Mouse (Mus musculus) left cerebral cortex, postnatal 36 days (tissue): ENCODE data around the gene Atp13a3. TPM values are rescaled to one million over a fixed set of nuclear protein-coding genes. Genes with fewer than 3 reads are reported as not detected.
"Not testable (repeated sequence)": the region's sequence is repeated elsewhere in the genome, so short reads cannot be mapped to it uniquely, and the experiment has no call there.

Experiments
- DNase-seq, 2 experiments: peaks; one replicate each; pipeline ENCODE4 v3.0.0; 2021 to 2022; ENCODE audit warnings: low spot score in 2 of 2, mixed read lengths in 1 of 2
- intact Hi-C: fragments of 180-260 bp; cut with DNase I; formaldehyde crosslinking; loops from one replicate; pipeline ENCODE4 v1.15.1; 2025
- total RNA-seq, 2 experiments: library from RNA; stranded (reverse); gene quantifications; 2 replicates each; pipeline ENCODE4 v1.2.3; 2021

Atp13a3 gene
- total RNA-seq, 2 experiments from 2014 or later: 61.8 to 71.6 TPM

DNA sequence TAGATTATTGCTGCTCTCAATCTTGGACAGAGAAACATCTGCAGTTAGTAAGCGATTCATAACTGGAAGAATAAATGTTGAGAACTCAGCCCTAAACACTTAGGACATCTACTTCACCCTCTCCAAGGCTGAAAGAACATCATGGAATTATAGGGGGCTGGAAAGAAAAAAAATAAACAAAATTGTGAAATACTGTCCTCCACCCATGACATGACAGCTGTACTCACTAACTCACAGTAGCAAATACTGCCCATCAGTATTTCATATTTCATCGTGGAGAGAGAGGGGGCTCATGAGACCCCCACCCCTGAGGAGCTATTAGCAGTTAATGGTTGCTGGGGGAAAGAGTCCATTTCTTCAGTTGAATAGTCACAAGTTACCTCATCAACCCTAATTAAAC, 38.4 kb downstream of the Atp13a3 start:
- DNase-seq: no peak
- intact Hi-C loops: no loop called here

DNA sequence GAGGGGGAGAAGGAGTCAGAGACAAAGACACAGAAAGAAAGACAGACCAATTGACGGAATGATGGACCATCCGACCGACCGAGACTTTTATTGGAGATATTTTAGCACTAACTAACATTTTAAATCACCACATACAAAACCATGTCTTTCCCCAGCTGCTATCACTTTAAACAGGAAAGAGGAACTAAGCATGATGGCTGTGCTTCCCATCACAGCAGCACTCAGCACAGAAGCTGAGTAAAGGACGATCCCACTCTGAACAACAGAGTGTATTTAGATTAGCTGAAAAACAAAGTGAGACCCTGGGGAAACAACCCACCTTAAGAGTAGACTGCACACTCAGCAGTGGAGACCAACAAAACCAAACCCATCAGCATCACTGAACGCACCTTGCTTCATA, 41.2 kb downstream of the Atp13a3 start:
- no peak for DNase-seq
- intact Hi-C loops: no loop called here

DNA sequence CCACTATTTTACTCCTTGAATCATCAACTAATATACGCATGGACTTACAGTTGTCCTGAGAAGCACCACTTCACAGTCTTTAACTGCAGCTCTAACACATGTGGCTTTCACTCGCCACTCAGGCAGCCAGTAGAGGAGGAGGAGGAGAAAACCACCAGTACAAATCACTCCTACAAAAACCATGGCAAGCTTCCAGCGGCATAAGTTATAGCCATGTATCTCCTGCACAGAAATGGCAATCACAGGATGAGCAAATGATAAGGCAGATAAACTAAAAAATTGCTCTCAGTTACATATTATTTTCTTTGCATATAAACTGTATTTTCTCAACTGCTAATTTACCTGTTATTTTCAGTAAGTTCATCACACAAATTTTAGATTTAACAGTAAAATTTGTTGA, 43.2 kb downstream of the Atp13a3 start:
- intact Hi-C loops: no loop called here
- no peak for DNase-seq

DNA sequence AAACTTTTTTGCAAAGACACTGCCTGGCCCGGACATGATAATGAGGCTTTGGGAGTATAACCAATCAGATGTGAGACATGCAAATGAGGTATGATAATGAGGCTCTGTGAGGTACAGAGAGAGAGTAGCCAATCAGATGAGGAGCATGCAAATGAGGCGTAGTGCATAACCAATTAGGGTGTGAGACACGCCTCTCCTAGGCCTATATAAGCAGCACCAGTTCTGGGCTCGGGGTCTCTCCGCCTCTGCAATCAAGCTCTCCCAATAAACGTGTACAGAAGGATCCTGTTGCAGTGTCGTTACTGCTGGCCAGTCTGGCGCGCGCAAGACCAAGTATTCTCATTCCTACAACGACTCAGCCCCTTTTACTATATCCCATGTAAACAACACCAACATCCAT, 52.3 kb downstream of the Atp13a3 start:
- intact Hi-C loops, DNase-seq: not testable (repeated sequence)

DNA sequence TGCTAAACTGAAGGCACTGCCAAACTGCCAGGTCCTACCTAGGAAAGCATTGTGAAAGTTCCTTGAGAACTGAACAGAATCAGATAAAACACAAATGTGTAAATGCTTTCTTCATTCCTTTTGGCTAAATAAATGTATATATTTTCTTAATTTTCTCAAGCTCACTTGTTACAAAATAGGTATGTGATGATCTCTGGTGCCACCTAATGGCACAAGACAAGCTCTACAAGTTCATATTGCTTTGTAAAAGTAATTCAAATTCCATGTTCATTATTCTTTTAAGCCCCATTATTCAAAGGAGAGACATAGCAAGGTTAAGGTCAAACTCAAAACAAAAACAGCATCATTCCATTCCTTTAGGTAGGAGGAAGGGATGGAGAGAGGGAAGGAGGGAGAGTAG, 91.5 kb downstream of the Atp13a3 start:
- DNase-seq: no peak
- intact Hi-C loops: loop anchor here (10.0 kb wide), 1 partner anchor 689 kb away; no protein-coding TSS in a partner anchor

DNA sequence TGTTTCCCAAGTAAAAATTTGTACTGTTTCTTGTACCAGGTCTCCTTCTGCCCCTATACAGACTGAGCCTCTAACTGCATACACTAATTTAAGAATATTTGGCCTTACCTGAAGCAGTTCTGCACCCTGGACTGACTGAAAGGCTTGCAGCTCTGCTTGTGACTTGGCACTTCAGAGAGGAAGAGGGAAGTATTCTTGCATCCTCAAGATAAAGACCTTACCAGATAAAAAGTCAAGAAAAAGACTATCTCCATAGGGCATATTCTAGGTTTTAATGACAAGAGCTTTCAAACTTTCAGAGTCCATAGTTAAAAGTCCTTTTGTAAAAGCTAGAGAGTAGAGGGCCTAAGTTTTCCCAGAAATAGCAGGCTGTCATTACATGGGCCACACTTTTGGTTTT, 95.1 kb downstream of the Atp13a3 start, which contains the start of gene Gp5:
Gp5 (minus strand) TSS at position 133 of the 400 bp plus-strand sequence.
- no peak for DNase-seq
- intact Hi-C loops: loop anchor here (2.0 to 10.0 kb wide), 2 partner anchors 58 to 686 kb away; no protein-coding TSS in a partner anchor

DNA sequence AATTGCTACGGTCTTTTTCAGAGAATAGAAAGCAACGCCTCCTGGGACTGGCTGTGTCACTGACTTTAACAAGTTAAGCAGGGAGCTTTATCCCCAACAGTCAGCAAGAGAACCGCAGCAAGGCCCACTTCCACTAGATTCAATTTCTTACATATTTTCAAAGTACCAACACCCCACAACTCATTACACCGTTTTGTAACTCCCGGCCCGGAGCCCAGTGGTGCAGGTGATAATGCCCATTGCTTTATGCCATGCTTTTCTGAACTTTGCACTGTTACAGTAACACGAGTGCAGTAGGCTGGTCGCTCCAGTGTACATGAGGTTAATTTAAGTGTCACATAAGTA, 95.6 kb downstream of the Atp13a3 start:
- DNase-seq: no peak

DNA sequence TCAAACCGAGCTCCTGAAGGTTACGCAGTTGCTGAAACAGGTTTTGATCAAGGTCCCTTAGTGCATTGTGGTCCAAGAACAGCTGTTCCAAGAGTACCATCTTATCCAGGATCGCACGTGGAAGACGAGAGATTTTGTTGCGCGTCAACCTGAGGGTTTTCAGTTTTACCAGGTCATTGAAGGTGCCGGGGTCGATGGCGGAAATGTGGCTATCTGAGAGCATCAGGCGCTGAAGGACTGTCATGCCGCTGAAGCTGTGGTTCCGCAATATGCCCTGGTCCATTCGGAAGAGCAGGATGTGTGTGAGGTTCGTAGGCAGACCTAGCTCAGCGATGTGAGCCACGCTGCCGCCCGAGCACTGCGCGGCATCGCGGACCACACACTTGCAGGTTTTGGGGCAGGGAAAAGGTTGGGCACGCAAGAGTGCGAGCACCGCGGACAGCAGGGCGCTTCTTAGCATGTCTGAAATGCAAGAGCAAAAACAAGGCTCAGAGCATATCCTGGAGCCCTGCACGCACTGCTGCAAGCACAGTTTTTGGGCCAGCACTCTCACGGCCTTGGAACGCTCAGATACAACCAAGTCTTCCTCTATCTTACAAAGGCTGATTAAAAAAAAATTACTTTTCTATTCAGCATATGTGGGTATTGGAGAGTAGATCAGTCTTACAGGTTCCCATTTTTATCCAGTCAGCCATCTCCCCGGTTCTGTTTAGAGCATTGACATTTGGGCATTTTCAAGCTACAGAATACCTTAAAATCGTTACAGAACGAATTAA, 96.2 kb downstream of the Atp13a3 start:
- peak; percentile 27 to 43 for DNase-seq
- intact Hi-C loops: loop anchor here (2.0 to 10.0 kb wide), 2 partner anchors 57 to 685 kb away; no protein-coding TSS in a partner anchor

More for the DNA sequence above, 95.6 kb downstream of the Atp13a3 start:
- intact Hi-C loops: loop anchor here (2.0 to 10.0 kb wide), 2 partner anchors 57 to 685 kb away; no protein-coding TSS in a partner anchor

DNA sequence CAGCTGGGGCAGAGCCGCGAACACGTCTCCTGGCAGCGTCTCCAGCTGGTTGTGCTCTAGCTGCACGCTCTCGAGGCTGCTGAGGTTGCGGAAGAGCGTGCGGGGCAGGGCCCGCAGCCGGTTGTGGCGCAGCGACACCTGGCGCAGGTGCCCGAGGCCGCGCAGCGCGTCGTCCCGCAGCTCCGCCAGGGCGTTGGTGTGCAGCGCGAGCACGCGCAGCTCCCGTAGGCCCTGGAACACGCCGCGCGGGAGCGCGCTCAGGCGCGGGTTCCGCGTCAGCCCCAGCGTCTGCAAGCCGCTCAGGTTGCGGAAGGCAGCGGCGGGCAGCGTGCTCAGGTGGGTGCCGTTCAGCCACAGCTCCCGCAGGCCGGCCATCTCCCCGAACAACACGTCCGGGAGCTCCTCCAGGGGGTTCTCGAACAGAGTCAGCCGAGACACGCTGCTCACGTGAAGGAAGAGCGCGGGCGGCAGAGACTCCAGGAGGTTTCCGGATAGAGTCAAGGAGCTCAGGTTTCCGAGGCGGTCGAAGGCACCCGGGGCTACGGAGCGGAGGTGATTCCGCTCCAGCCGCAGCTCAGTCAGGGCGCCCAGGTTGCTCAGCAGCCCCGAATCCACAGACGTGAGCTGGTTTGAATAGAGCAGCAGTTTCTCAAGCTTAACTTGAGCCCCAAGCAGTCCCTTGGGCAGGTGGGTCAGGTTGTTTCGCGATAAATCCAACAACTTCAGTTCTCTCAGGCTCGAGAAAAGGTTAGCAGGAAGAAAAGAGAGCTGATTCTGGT, 97.0 kb downstream of the Atp13a3 start:
- intact Hi-C loops: no loop called here
- DNase-seq: peak; percentile 64 to 80

DNA sequence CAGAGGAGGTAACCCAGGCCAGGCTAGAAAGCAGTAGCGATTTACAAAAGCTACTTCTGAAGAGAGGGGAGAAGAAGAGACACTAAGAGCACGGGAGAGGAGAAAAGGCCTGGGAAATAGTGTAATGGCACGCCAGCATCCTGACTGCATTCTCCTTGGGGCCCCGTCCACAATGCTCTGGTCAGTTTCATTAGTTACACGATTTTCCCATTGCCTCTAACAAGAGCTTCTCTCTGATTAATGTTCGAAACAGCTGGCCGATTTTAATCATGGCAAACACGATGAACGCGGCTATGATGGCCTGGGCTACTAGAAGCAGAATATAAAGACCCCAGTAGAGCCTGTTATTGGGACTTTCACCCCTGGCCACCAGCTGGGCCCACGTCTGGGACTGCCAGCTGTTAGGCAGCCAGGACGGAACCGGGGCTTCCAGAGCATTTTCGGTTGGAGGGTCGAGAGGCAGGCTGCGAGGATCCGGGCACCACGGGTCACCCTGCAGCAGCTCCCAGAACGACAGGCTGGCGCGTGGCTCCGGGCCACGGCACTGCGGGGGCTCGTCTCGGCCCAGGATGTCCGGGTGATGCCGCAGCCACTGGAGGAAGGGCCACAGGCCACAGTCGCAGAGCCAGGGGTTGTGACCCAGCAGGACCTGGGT, 97.7 kb downstream of the Atp13a3 start:
- DNase-seq: peak in 1 of 2 experiments; percentile 9
- intact Hi-C loops: no loop called here

DNA sequence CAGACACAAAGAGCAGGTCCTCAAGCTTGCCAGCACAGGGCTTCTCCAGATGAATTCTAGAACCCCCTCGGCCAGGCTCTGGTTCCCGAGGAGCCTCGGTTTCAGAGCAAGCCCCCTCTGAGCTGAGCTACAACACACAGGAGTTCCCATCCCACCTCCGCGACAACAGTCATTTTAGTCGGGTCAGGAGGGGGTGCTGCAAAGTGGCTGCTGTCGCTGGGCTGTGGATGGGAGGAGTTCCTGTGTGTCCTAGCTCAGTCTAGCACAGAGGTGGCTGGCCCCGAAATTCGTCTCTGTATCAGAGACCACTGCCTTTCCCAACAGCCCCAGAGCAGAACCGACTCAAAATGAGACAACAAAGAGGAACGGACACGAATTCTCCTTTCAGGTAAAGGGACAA, 98.5 kb downstream of the Atp13a3 start:
- DNase-seq: no peak
- intact Hi-C loops: no loop called here

DNA sequence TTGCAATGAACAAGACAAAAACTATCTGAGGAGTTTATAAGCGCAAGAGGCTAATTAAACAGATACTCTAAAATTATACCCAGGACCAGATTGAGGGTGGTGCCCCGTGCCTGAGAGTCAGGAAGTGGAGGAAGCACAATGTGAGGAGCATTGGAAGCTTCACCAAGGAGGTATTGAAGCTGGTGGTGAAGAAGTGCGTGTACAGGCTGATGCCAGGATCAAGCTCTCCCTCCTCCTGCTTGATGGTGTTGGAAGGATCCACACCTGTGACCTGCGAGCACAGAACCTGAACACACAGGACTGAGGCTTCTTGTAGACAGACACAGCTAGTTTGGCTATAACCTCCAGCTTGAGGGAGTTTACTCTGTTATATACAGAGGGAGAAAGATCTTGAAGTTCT, 99.7 kb downstream of the Atp13a3 start:
- no peak for DNase-seq
- intact Hi-C loops: no loop called here

DNA sequence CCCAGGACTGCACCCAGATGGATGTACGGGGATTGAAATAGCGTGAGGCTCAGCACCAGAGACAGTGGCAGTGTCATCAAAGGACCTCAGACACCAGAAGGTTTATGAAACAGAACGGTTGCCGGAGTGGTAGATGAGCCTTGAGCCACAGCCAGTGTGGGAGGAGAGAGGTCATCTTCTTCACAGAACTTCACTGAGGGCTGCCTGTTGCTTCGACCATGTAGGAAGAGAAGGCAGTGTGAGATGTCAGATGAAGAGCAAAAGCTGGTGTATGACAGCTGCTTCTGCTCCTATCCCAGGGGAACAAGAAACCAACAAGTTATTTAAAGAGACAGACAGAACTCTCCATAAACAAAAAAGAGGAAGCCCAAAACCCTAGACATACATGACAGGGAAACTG, 101.5 kb downstream of the Atp13a3 start:
- DNase-seq: no peak
- intact Hi-C loops: no loop called here

DNA sequence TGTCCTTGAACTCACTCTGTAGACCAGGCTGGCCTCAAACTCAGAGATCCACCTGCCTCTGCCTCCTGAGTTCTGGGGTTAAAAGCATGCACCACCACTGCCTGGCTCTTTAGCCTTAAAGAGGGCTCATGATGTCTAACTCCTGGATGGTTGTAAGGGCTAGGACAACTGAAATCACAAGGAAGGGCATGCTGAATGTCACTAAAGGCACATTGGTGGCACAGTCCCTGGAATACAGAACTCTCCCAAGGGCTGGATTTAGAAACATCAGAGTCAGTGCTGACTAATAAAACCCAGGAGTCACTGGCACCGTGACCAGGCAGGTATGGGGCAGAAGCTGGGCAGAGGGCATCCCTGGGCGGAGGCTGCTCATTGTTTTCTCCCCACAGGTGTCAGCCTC, 102.4 kb downstream of the Atp13a3 start:
- intact Hi-C loops: no loop called here
- DNase-seq: no peak

DNA sequence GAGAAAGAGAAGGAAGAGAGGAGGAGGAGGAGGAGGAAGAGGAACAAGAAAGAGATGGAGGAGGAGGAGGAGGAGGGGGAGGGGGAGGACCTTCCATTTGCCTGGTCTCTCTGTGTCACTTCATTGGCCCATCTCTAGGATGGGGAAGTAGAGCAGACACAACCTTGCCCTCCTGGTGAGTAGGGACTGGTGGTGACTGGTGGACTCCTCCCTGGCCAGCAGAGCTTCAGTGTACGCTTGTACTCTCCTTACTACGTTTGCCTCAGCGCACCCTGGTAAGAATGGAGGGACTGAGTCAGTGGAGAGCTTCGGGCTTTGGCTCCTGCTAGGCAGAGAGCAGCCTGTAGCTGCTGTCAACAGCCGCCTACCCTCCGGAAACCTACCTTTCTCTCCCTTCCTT, 103.1 kb downstream of the Atp13a3 start:
- no peak for DNase-seq
- intact Hi-C loops: no loop called here

DNA sequence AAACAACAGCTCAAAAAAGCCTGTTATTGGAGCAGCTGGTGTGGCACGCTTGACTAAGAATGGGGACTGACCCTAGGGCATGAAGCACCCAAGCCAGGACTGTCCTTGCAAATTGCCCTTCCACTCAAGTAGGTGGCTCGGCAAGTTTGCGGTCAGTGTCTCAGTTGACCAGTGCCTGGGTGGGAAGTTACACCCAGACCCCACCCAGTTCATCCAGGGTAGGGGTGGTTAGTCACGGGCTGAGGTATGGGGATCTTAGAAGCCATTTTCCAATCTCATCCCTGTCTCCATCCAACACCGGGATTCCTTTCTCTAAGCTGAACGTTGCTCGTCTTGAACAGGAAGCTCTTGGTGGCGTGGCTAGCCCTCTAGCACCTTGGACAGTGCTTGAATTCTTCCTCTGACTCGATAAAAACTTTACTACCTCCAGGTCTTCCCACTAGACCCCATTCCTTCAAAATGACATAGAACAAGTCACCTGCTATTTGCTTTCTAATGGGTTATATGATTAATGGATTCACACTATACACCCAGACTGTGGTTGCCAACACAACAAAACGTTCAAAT, 106.0 kb downstream of the Atp13a3 start:
- intact Hi-C loops: no loop called here
- DNase-seq: no peak

DNA sequence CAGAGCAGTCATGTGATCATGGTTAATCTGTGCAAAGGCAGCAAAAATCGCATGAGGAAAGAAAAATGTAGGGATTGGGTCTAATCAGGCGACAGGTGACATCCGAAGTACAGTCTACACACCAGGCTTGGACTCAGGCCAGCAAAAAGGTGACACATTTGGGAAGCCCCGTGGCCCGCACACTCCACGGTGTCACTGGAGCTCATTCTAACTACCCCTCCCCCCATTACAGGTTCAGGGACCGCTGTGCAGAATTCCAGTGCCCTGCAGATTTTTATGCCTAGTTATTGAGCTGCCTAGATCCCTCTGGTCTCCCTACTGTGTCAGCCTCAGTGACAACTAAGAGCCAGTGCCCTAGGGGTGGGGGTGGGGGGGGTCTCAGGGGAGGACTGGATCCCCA, 108.3 kb downstream of the Atp13a3 start:
- DNase-seq: no peak
- intact Hi-C loops: no loop called here

DNA sequence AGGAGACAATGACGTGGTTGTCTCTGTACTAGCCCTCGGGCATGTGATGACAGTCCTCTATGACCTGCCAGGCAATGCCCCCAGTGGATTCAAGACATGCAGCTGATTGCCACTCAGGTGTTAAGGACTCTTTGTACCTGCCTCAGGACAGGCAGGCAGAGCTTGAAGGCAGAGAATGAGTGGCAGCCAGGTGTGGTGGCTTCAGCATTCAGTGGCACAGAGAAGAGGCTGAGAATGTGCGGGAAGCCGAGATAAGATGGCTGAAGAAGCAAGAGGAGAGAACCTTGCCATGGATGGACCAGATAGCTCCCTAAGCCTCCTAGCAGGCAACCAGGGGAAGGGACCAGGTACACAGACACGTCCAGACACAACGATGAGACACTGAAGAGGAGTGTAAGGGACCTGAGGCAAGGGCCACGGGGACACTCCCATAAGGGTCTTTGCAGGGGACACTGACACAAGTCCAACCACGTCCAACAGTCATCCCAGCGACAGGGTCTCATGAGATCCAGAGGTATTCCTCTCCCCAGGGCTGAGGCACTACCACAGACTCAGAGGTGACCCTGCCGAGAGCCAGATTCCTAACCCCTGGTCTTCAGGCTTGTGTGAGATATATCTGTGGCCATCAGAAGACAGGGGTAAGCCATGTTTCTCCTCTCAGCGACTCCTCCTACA, 109.0 kb downstream of the Atp13a3 start:
- intact Hi-C loops: no loop called here

DNA sequence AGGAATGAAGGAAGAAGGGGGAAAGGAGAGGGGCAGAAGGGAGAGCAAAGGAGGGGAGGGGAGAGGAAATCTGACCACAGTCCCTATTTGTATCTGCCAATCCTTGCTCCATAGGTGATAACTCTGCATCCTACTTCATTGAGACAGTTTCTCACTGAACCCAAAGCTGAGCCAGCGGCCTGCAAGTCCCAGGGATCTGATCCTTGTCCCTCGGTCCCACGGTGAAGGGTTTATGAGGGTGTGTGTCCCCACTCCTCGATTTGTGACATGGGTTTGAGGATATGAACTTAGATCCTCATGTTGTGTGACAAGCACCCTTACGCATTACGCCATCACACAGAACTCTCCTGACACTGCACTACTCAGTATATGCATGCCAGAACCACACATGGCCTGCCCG, 110.7 kb downstream of the Atp13a3 start:
- DNase-seq: no peak
- intact Hi-C loops: no loop called here

More for the DNA sequence above, 109.0 kb downstream of the Atp13a3 start:
- DNase-seq: no peak
